Mouse (Mus musculus) gastrocnemius, adult 2 months (tissue): ENCODE measurements around the gene RPS10-NUDT3. TPM values are rescaled to one million over a fixed set of nuclear protein-coding genes. Genes with fewer than 3 reads are reported as not detected.
"Not testable (repeated sequence)": the region's sequence is repeated elsewhere in the genome, so short reads cannot be mapped to it uniquely, and the experiment has no call there.

ENCODE experiments used
- DNase-seq: peaks from one replicate; pipeline ENCODE4 v3.0.0; 2022
- H3K27ac ChIP-seq: fragments of 200-600 bp; 2 replicates; pipeline ENCODE4 v1.8.1; 2022; ENCODE audit warnings: mild to moderate bottlenecking
- H3K4me3 ChIP-seq: fragments of 200-600 bp; 2 replicates; pipeline ENCODE4 v1.8.1; 2022; ENCODE audit warnings: mild to moderate bottlenecking, moderate library complexity
- CTCF ChIP-seq: fragments of 200-600 bp; IDR thresholded peaks from 2 replicates; pipeline ENCODE4 v1.8.1; 2022; ENCODE audit warnings: antibody characterized with exemption, mild to moderate bottlenecking, moderate library complexity
- intact Hi-C: fragments of 180-260 bp; cut with DNase I; formaldehyde crosslinking; loops from one replicate; pipeline ENCODE4 v1.15.1; 2025
- total RNA-seq, 2 experiments: library from RNA; stranded (reverse); gene quantifications; 2 replicates each; pipeline ENCODE4 v1.2.3; 2021

RPS10-NUDT3 gene
- total RNA-seq, 2 experiments from 2014 or later = 1.4 TPM; not detected in 1

- Histone ChIP-seq H3K4me3 (peak within 1 kb of the TSS; percentile 97), H3K27ac (peak within 1 kb of the TSS; percentile 89)
- intact Hi-C loops = no loop called here
- no peak for TF ChIP-seq CTCF
- DNase-seq = no peak
Observed at GRCm38 (mm10) chr17:27636132-27637020, 1.4 kb upstream of the RPS10-NUDT3 start, which contains the start of gene Rps10. TSS of gene Rps10 (minus strand) at chr17:27636669.

GRCm38 (mm10) chr17:27635575-27635903 lies 517 bp upstream of the RPS10-NUDT3 start:
- DNase-seq, intact Hi-C loops: not testable (repeated sequence)
- peak overlapping the region; percentile 89 for H3K27ac ChIP-seq
- peak overlapping the region; percentile 97 for H3K4me3 ChIP-seq

GRCm38 (mm10) chr17:27629249-27630020 lies 5.6 kb downstream of the RPS10-NUDT3 start:
- TF ChIP-seq CTCF = peak; percentile 82
- H3K27ac ChIP-seq = no peak overlapping the region
- peak; percentile 88 for DNase-seq
- no peak overlapping the region for H3K4me3 ChIP-seq
- intact Hi-C loops = loop anchor here (1.0 to 10.0 kb wide), 3 partner anchors 64 to 425 kb away; partner anchors contain the start of genes AI413582 and Lemd2

- Histone ChIP-seq H3K27ac (no peak overlapping the region), H3K4me3 (no peak overlapping the region)
- no peak for TF ChIP-seq CTCF
- DNase-seq = no peak
- intact Hi-C loops = loop anchor here (10.0 kb wide), 1 partner anchor 424 kb away; the partner anchor contains the start of gene Lemd2
Observed at GRCm38 (mm10) chr17:27628376-27628775, 6.6 kb downstream of the RPS10-NUDT3 start.

- intact Hi-C loops = loop anchor here (10.0 kb wide), 1 partner anchor 423 kb away; the partner anchor contains the start of gene Lemd2
- peak; percentile 14; the same call in 1 of the 2 replicates for TF ChIP-seq CTCF
- Histone ChIP-seq H3K27ac (no peak overlapping the region), H3K4me3 (no peak overlapping the region)
- DNase-seq = no peak
Observed at GRCm38 (mm10) chr17:27627451-27627850, 7.6 kb downstream of the RPS10-NUDT3 start.

- no peak for DNase-seq
- Histone ChIP-seq H3K27ac (peak overlapping the region; percentile 38; the same call in 1 of the 2 replicates), H3K4me3 (no peak overlapping the region)
- no peak for TF ChIP-seq CTCF
- intact Hi-C loops = loop anchor here (10.0 kb wide), 1 partner anchor 422 kb away; the partner anchor contains the start of gene Lemd2
Observed at GRCm38 (mm10) chr17:27626681-27627080, 8.3 kb downstream of the RPS10-NUDT3 start.

GRCm38 (mm10) chr17:27625455-27626251 lies 9.4 kb downstream of the RPS10-NUDT3 start:
- no peak for DNase-seq
- Histone ChIP-seq H3K4me3 (no peak overlapping the region), H3K27ac (peak overlapping the region; percentile 24; the same call in 1 of the 2 replicates)
- intact Hi-C loops = loop anchor here (10.0 kb wide), 1 partner anchor 421 kb away; the partner anchor contains the start of gene Lemd2
- no peak for TF ChIP-seq CTCF

DNA sequence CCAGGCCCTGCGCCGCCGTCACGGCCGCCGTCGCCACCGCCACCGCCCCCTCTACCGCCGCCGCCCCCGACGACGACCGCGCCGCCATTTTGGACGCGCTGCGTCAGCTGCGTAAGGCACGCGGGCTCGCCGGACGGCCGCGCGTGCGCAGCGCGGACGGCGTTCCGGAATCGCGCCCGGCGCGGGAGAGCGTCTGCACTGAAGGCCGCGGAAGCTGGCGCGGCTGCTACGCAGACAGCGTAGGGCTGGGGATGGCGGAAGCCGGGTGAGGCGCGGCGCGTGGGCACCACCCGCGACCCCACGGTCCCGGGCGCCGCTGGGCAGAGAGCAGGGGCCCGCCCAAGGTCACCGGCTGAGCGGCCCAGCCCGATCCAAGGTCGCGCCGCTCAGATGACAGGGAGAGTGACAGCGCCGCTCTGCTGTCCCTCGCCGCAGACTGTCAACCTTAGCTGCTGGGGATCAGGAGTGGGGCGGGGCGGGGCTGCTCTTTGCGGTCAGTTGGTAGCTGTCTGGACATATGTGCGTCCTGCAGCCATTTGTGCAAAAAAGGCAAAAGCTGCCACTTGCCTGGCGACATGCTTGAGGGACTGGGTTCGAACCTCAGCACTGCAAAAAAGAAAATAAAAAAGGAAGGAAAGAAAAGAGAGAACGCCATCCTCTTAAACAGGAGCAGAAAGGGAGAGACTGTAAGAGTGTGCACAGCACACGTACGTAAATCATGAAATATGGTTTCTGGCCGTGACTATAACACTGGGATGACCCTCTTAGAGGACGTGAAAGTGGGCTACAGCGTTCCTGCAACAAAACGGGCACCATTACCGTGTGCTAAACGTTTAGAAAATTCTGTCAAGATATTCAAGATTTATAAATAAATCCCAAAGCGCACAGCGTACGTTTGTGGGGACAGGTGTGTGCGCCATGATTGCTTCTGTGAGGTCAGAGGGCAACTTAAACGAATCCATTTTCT lies 11.4 kb downstream of the RPS10-NUDT3 start, which contains the start of gene Nudt3:
Gene Nudt3 (minus strand): TSS at position 136 of the 967 bp plus-strand sequence.
- TF ChIP-seq CTCF = peak; percentile 18; the same call in 1 of the 2 replicates
- Histone ChIP-seq H3K4me3 (peak within 1 kb of the TSS; percentile 96), H3K27ac (peak within 1 kb of the TSS; percentile 99)
- peak; percentile 95 for DNase-seq
- intact Hi-C loops = loop anchor here (2.0 to 10.0 kb wide), 3 partner anchors 21 to 419 kb away; partner anchors contain the start of gene Lemd2

- TF ChIP-seq CTCF = no peak
- intact Hi-C loops = loop anchor here (2.0 to 10.0 kb wide), 3 partner anchors 20 to 418 kb away; partner anchors contain the start of gene Lemd2
- Histone ChIP-seq H3K4me3 (peak overlapping the region; percentile 96), H3K27ac (peak overlapping the region; percentile 99)
- peak; percentile 69 for DNase-seq
Observed at GRCm38 (mm10) chr17:27622611-27623359, 12.2 kb downstream of the RPS10-NUDT3 start.
